Mouse (Mus musculus): ENCODE results near the gene Trim38.

DNA sequence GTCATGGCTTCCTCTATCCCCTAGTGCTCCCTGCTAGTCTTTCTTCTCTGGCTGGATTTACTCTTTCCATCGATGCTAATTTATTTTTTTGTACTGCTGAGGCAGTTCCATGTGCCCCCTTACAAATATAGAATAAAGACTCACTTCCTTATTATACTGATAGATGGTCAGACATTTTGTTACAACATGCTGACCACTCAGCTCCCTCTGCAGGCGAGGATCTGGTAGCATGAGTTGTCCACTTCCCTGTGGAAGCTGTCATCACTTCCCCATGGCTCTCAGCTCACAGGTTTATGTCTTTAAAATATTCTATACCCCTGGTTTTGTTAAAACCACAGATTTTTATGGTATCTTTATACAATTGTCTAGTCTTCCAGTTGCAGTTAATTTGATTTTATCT, 46.4 kb downstream of the Trim38 start:
- TF ChIP-seq CTCF (IDR thresholded peaks at IDR 0.05; ENCODE audit: insufficient read depth, low read length) (peak; percentile 40), POLR2A (IDR thresholded peaks at IDR 0.05; ENCODE audit: borderline replicate concordance, extremely low read depth, low read depth, low read length) (no peak)
